Mouse (Mus musculus) liver, embryonic 11.5 days (tissue): ENCODE measurements around the gene Cdk19. TPM values are rescaled to one million over a fixed set of nuclear protein-coding genes. Genes with fewer than 3 reads are reported as not detected.

Source experiments
- ATAC-seq: fragments of 200-750 bp; cut with Nextera tagmentation; replicated peaks from 2 replicates; pipeline ENCODE4 v1.8.0; 2017; ENCODE audit warnings: moderate number of reproducible peaks, mild to moderate bottlenecking, moderate TSS enrichment, moderate library complexity; ENCODE audit not compliant: low FRiP score
- DNase-seq: peaks from one replicate; pipeline ENCODE4 v3.0.0-alpha.2; 2017; ENCODE audit warnings: low spot score
- H3K27ac ChIP-seq: fragments of 300-500 bp; sonication (generic); 2 replicates; pipeline ENCODE4 v1.5.1; 2014; ENCODE audit warnings: mild to moderate bottlenecking, low read depth, low read length, control low read depth
- H3K27me3 ChIP-seq: fragments of 300-500 bp; sonication (generic); replicated peaks from 2 replicates; pipeline ENCODE4 v1.6.1; 2014; ENCODE audit warnings: low read length, mixed read lengths; ENCODE audit not compliant: control insufficient read depth, insufficient read depth
- H3K36me3 ChIP-seq: fragments of 300-500 bp; sonication (generic); 2 replicates; pipeline ENCODE4 v1.6.1; 2014; ENCODE audit warnings: mild to moderate bottlenecking, low read length, moderate library complexity, mixed read lengths; ENCODE audit not compliant: control insufficient read depth, insufficient read depth
- H3K4me1 ChIP-seq: fragments of 300-500 bp; sonication (generic); replicated peaks from 2 replicates; pipeline ENCODE4 v1.6.1; 2014; ENCODE audit warnings: low read length, mixed read lengths; ENCODE audit not compliant: control insufficient read depth, insufficient read depth
- H3K4me2 ChIP-seq: fragments of 300-500 bp; sonication (generic); 2 replicates; pipeline ENCODE4 v1.6.1; 2014; ENCODE audit warnings: mild to moderate bottlenecking, control low read depth, moderate library complexity
- H3K4me3 ChIP-seq: fragments of 300-500 bp; sonication (generic); 2 replicates; pipeline ENCODE4 v1.5.1; 2014; ENCODE audit warnings: low read depth, low read length, control low read depth
- H3K9ac ChIP-seq: fragments of 300-500 bp; sonication (generic); 2 replicates; pipeline ENCODE4 v1.6.1; 2014; ENCODE audit warnings: low read depth, low read length, control low read depth
- H3K9me3 ChIP-seq: fragments of 300-500 bp; sonication (generic); 2 replicates; pipeline ENCODE4 v1.6.1; 2016; ENCODE audit warnings: low read length, inconsistent platforms, mixed read lengths; ENCODE audit not compliant: control insufficient read depth
- WGBS: fragments of 180-500 bp; shearing (Covaris S2); extraction: QIAGEN DNeasy Blood & Tissue Kit; methylation state at CpG from one replicate; pipeline ENCODE4 v1.1.7; 2014; 5-methylcytosine and 5-hydroxymethylcytosine counted together
- polyA plus RNA-seq: library from polyadenylated mRNA; unstranded; fragments of >200 nt; fragmentation: Nextera tagmentation; extraction: Ambion mirVana; gene quantifications from 2 replicates; pipeline ENCODE4 v1.2.1, GENCODE M21; 2014

Gene Cdk19
- polyA plus RNA-seq, 1 experiment from 2014 or later = 4.6 TPM

- H3K27me3 ChIP-seq = no peaks in the 10 kb centered on the region
- no peak for ATAC-seq
- no peak overlapping the region for H3K4me3 ChIP-seq
- H3K9ac ChIP-seq = no peak overlapping the region
- no peaks in the 10 kb centered on the region for H3K9me3 ChIP-seq
- no peaks in the 10 kb centered on the region for H3K36me3 ChIP-seq
- DNase-seq = no peak
- no peak overlapping the region for H3K4me2 ChIP-seq
- 72% methylated on average over 3 of the region's 3 CpGs for WGBS
- no peaks in the 10 kb centered on the region for H3K4me1 ChIP-seq
- no peak overlapping the region for H3K27ac ChIP-seq
Measured at GRCm38 (mm10) chr10:40398842-40399241, 59.5 kb downstream of the Cdk19 start.

GRCm38 (mm10) chr10:40399328-40399727, 60.0 kb downstream of the Cdk19 start:
- Histone ChIP-seq H3K4me2 (no peak overlapping the region), H3K27ac (no peak overlapping the region), H3K4me3 (no peak overlapping the region), H3K9ac (no peak overlapping the region), H3K27me3 (no peaks in the 10 kb centered on the region), H3K9me3 (no peaks in the 10 kb centered on the region), H3K4me1 (no peaks in the 10 kb centered on the region), H3K36me3 (no peaks in the 10 kb centered on the region)
- ATAC-seq (no peak), DNase-seq (no peak)
- 68% methylated on average over 2 of the region's 2 CpGs for WGBS

GRCm38 (mm10) chr10:40400293-40400692, 60.9 kb downstream of the Cdk19 start:
- H3K36me3 ChIP-seq = no peaks in the 10 kb centered on the region
- no peak for ATAC-seq
- 79% methylated on average over 4 of the region's 4 CpGs for WGBS
- no peak for DNase-seq
- no peak overlapping the region for H3K4me2 ChIP-seq
- H3K27me3 ChIP-seq = no peaks in the 10 kb centered on the region
- H3K4me3 ChIP-seq = no peak overlapping the region
- no peak overlapping the region for H3K27ac ChIP-seq
- no peaks in the 10 kb centered on the region for H3K4me1 ChIP-seq
- H3K9ac ChIP-seq = no peak overlapping the region
- no peaks in the 10 kb centered on the region for H3K9me3 ChIP-seq

- WGBS = 83% methylated on average over 3 of the region's 3 CpGs
- Histone ChIP-seq H3K4me1 (no peaks in the 10 kb centered on the region), H3K4me2 (no peak overlapping the region), H3K4me3 (no peak overlapping the region), H3K27ac (no peak overlapping the region), H3K9me3 (no peaks in the 10 kb centered on the region), H3K27me3 (no peaks in the 10 kb centered on the region), H3K9ac (no peak overlapping the region), H3K36me3 (no peaks in the 10 kb centered on the region)
- no peak for ATAC-seq
- no peak for DNase-seq
Measured at GRCm38 (mm10) chr10:40406655-40407054, 67.3 kb downstream of the Cdk19 start.

GRCm38 (mm10) chr10:40409336-40409735, 70.0 kb downstream of the Cdk19 start:
- Histone ChIP-seq H3K4me3 (no peak overlapping the region), H3K36me3 (no peaks in the 10 kb centered on the region), H3K9ac (no peak overlapping the region), H3K9me3 (no peaks in the 10 kb centered on the region), H3K4me2 (no peak overlapping the region), H3K27me3 (no peaks in the 10 kb centered on the region), H3K27ac (no peak overlapping the region), H3K4me1 (no peaks in the 10 kb centered on the region)
- WGBS = 82% methylated on average over 2 of the region's 2 CpGs
- ATAC-seq (no peak), DNase-seq (no peak)

- Histone ChIP-seq H3K9ac (no peak overlapping the region), H3K9me3 (no peaks in the 10 kb centered on the region), H3K4me3 (no peak overlapping the region), H3K4me1 (no peaks in the 10 kb centered on the region), H3K27me3 (no peaks in the 10 kb centered on the region), H3K36me3 (no peaks in the 10 kb centered on the region), H3K4me2 (no peak overlapping the region), H3K27ac (no peak overlapping the region)
- no peak for DNase-seq
- no peak for ATAC-seq
- WGBS = 87% methylated on average over 2 of the region's 2 CpGs
Measured at GRCm38 (mm10) chr10:40411370-40411769, 72.0 kb downstream of the Cdk19 start.

GRCm38 (mm10) chr10:40416944-40417343, 77.6 kb downstream of the Cdk19 start:
- no peak overlapping the region for H3K4me3 ChIP-seq
- H3K4me2 ChIP-seq = no peak overlapping the region
- H3K27ac ChIP-seq = no peak overlapping the region
- no peaks in the 10 kb centered on the region for H3K27me3 ChIP-seq
- H3K9me3 ChIP-seq = no peaks in the 10 kb centered on the region
- WGBS = 82% methylated on average over 7 of the region's 7 CpGs
- H3K36me3 ChIP-seq = no peaks in the 10 kb centered on the region
- H3K4me1 ChIP-seq = no peaks in the 10 kb centered on the region; the same call in 1 of the 2 replicates
- no peak overlapping the region for H3K9ac ChIP-seq
- no peak for ATAC-seq
- no peak for DNase-seq

GRCm38 (mm10) chr10:40419841-40420240, 80.5 kb downstream of the Cdk19 start:
- ATAC-seq (no peak), DNase-seq (no peak)
- Histone ChIP-seq H3K4me1 (no peaks in the 10 kb centered on the region; the same call in 1 of the 2 replicates), H3K9ac (no peak overlapping the region), H3K36me3 (no peaks in the 10 kb centered on the region), H3K27ac (no peak overlapping the region), H3K9me3 (no peaks in the 10 kb centered on the region), H3K27me3 (no peaks in the 10 kb centered on the region), H3K4me3 (no peak overlapping the region), H3K4me2 (no peak overlapping the region)
- WGBS = 76% methylated on average over 4 of the region's 4 CpGs

- 94% methylated on average over 2 of the region's 2 CpGs for WGBS
Measured at GRCm38 (mm10) chr10:40420703-40421102, 81.3 kb downstream of the Cdk19 start.

More at GRCm38 (mm10) chr10:40420703-40421102, 81.3 kb downstream of the Cdk19 start:
- Histone ChIP-seq H3K4me2 (no peak overlapping the region), H3K4me3 (no peak overlapping the region), H3K4me1 (no peaks in the 10 kb centered on the region; the same call in none of the 2 replicates), H3K27ac (no peak overlapping the region), H3K9me3 (no peaks in the 10 kb centered on the region), H3K36me3 (no peaks in the 10 kb centered on the region), H3K9ac (no peak overlapping the region), H3K27me3 (no peaks in the 10 kb centered on the region)
- DNase-seq = no peak
- ATAC-seq = no peak
